Mouse (Mus musculus) embryonic facial prominence, embryonic 13.5 days (tissue): Measurements from ENCODE around the gene Klrb1f. TPM values are rescaled to one million over a fixed set of nuclear protein-coding genes. Genes with fewer than 3 reads are reported as not detected.
"Not testable (repeated sequence)": the region's sequence is repeated elsewhere in the genome, so short reads cannot be mapped to it uniquely, and the experiment has no call there.

Experiments
- ATAC-seq: fragments of 200-750 bp; cut with Nextera tagmentation; 2 replicates; pipeline ENCODE4 v1.8.0; 2017; ENCODE audit warnings: low read depth; ENCODE audit not compliant: insufficient number of reproducible peaks, insufficient read depth, low FRiP score, low TSS enrichment
- H3K27ac ChIP-seq: fragments of 300-500 bp; sonication (generic); 2 replicates; pipeline ENCODE4 v1.5.1; 2015; ENCODE audit warnings: moderate library complexity, mild to moderate bottlenecking, inconsistent platforms
- H3K27me3 ChIP-seq: fragments of 300-500 bp; sonication (generic); 2 replicates; pipeline ENCODE4 v1.6.1; 2015; ENCODE audit warnings: mild to moderate bottlenecking, inconsistent platforms
- H3K36me3 ChIP-seq: fragments of 300-500 bp; sonication (generic); 2 replicates; pipeline ENCODE4 v1.6.1; 2015; ENCODE audit warnings: mild to moderate bottlenecking, inconsistent platforms
- H3K4me1 ChIP-seq: fragments of 300-500 bp; sonication (generic); 2 replicates; pipeline ENCODE4 v1.6.1; 2015; ENCODE audit warnings: inconsistent platforms
- H3K4me2 ChIP-seq: fragments of 300-500 bp; sonication (generic); 2 replicates; pipeline ENCODE4 v1.6.1; 2015; ENCODE audit warnings: moderate library complexity, mild to moderate bottlenecking, inconsistent platforms
- H3K4me3 ChIP-seq: fragments of 300-500 bp; sonication (generic); 2 replicates; pipeline ENCODE4 v1.5.1; 2015; ENCODE audit warnings: mild to moderate bottlenecking, inconsistent platforms
- H3K9ac ChIP-seq: fragments of 300-500 bp; sonication (generic); 2 replicates; pipeline ENCODE4 v1.6.1; 2015; ENCODE audit warnings: mild to moderate bottlenecking, inconsistent platforms
- H3K9me3 ChIP-seq: fragments of 300-500 bp; sonication (generic); 2 replicates; pipeline ENCODE4 v1.6.1; 2016; ENCODE audit warnings: inconsistent platforms
- WGBS: fragments of 180-500 bp; shearing (Covaris S2); methylation state at CpG from one replicate; pipeline ENCODE4 v1.1.7; 2015; ENCODE audit warnings: mixed read lengths; 5-methylcytosine and 5-hydroxymethylcytosine counted together
- polyA plus RNA-seq: library from polyadenylated mRNA; unstranded; fragments of >200 nt; fragmentation: Nextera tagmentation; extraction: Ambion mirVana; gene quantifications from 2 replicates; pipeline ENCODE4 v1.2.1, GENCODE M21; 2015

Gene Klrb1f
- polyA plus RNA-seq: 0.72 TPM in 1 of 2 replicates, not detected in the other

DNA sequence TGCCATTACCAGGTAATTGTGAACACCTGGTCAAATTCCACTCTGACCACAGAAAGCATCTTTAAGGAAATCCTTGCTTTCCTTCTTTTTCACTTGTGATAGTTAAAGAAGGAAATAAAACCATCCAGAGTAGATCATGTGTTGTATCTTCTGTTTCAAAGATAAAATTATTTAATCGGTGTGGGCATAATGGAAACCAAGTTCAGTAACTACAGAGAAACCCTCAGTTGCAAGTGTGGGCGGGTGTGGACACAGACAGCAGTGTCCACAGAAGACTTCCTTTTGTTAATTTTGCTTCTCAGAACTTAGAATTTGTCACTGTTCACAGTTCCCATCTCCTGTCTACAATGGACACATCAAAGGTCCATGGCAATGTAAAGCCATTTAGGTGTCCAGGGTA lies at the start of gene Klrb1f:
TSS of gene Klrb1f (plus strand) at position 301 of the 400 bp plus-strand sequence.
- 73% methylated on average over 2 of the region's 2 CpGs for whole genome bisulfite sequencing

DNA sequence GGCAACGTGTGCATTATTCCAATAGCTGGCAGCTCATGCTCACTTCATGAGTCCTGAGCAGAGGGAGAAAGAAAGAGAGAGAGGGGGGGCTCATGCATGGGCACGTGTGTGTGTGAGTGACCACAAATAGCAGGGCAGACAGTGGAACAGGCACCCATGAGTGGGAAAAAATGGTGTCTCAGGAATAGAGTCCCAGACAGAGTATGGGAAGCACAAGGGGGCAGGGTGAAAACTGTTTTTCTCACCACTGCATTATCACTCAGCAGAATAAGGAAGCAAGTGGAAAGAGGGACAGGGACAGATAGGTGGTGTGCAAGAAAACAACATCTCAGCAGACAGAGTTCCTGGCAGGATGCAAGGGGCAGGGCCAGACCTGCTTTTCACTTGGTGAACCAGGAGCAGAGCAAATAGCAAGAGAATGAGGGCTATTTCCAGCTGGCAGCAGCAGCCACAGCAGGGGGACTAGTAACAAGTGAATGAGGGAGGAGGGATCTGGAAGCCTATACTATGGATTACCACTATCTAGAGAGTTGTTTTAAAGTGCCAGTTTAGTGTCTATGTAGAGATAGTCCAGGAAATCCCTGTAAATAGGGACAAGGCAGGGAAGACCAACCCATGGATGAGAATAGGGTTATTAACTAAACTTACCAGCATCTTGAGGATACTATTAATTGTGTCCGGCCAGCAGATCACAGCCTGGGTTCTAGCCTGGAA lies 49.5 kb upstream of the Klrb1f start:
- ATAC-seq: no peak
- H3K4me3 ChIP-seq: no peak overlapping the region
- no peaks in the 10 kb centered on the region for H3K9me3 ChIP-seq
- H3K4me2 ChIP-seq: peak overlapping the region; percentile 33
- H3K4me1 ChIP-seq: peaks cover 28% of the 10 kb centered on the region
- H3K9ac ChIP-seq: no peak overlapping the region
- no peaks in the 10 kb centered on the region for H3K36me3 ChIP-seq
- H3K27me3 ChIP-seq: no peaks in the 10 kb centered on the region
- 64% methylated on average over 3 of the region's 3 CpGs for WGBS
- H3K27ac ChIP-seq: no peak overlapping the region

More for the DNA sequence above, at the start of gene Klrb1f:
- Histone ChIP-seq H3K4me2 (no peak within 1 kb of the TSS), H3K4me3 (no peak within 1 kb of the TSS), H3K4me1 (peaks cover 6% of the 10 kb centered on the region), H3K9ac (no peak within 1 kb of the TSS), H3K27ac (no peak within 1 kb of the TSS), H3K36me3 (no peaks in the 10 kb centered on the region), H3K9me3 (no peaks in the 10 kb centered on the region), H3K27me3 (no peaks in the 10 kb centered on the region)
- no peak for ATAC-seq

DNA sequence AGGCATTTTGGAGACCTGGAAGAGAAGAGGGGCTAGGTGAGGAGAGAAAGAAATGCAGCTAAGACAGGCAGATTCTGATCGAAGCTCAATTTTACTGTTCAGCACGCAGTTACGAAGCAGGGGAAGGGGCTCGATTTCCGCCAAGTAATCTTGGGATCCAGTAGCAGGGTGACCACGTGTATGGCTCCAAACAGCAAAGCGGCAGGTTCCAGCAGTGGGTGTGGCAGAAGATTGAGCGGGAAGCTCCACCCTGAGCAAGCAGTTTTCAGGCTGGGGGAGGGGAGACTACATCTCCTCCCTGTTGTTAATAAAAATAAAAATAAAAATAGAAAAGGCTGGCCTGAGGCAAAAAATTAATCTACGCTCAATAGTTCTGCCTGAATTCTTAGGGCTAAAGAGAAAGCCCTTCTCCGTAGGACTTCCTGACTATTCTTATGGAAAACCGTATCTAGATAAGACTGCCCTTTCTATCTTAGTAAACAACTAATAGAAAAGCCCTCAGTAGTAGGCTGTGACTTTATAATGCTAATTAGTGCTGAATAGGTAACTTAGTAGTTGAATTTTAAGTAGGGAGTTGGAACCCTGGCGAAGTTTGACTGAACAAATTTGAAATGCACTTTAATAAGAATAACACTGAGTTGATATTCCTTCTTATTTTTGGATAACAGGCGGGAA lies 48.8 kb upstream of the Klrb1f start:
- no peaks in the 10 kb centered on the region for H3K27me3 ChIP-seq
- no peak for ATAC-seq
- no peaks in the 10 kb centered on the region for H3K36me3 ChIP-seq
- H3K4me2 ChIP-seq: peak overlapping the region; percentile 33
- no peak overlapping the region for H3K27ac ChIP-seq
- H3K9ac ChIP-seq: no peak overlapping the region
- no peak overlapping the region for H3K4me3 ChIP-seq
- peaks cover 28% of the 10 kb centered on the region for H3K4me1 ChIP-seq
- no peaks in the 10 kb centered on the region for H3K9me3 ChIP-seq
- 61% methylated on average over 13 of the region's 13 CpGs for WGBS

DNA sequence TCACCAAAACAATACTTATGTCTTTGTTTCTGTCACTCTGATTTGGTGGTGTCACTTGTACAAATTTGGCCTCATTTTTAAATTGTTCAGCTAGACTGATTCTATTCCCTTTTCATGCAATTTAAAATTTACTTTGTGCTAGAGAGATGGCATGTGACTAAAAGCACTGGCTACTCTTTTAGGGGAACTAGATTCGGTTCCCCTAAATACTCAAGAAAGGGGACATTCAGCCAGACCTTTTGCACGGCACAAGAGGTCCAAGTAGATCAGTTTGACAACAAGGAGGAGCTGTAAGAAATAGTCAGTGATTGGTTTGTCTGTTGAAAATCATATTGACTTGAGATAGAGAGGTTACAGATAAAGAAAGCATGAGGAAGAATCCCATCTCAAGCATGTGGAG lies 44.3 kb upstream of the Klrb1f start:
- Histone ChIP-seq H3K27ac (no peak overlapping the region), H3K9ac (no peak overlapping the region), H3K4me3 (no peak overlapping the region), H3K4me1 (peaks cover 6% of the 10 kb centered on the region; the same call in 1 of the 2 replicates), H3K36me3 (peaks cover 3% of the 10 kb centered on the region; the same call in 1 of the 2 replicates), H3K9me3 (no peaks in the 10 kb centered on the region), H3K4me2 (no peak overlapping the region), H3K27me3 (no peaks in the 10 kb centered on the region)
- 87% methylated on average over 2 of the region's 2 CpGs for WGBS
- no peak for ATAC-seq

DNA sequence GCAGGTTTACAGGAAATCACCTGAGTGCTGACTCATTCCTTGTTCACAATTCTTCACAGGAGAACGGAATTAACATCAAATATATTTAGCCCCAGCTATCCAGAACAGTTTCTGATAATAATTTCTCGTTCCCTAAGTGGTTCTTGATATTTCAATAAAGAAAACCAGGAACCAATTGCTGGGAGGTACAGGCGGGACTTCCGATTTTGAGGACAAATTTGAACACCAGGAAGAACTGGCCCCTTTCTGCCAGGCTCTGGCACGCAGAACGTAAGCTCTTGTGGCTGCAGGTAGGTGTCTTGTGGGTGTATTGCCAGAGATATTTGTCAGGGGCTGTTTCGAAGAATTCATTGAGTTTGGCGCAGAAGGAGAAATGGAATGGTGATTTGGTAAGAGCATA lies 37.1 kb upstream of the Klrb1f start:
- Histone ChIP-seq H3K27ac (no peak overlapping the region), H3K27me3 (no peaks in the 10 kb centered on the region), H3K36me3 (peaks cover 3% of the 10 kb centered on the region; the same call in 1 of the 2 replicates), H3K4me1 (no peaks in the 10 kb centered on the region), H3K9ac (no peak overlapping the region), H3K4me2 (no peak overlapping the region), H3K9me3 (no peaks in the 10 kb centered on the region), H3K4me3 (no peak overlapping the region)
- 87% methylated on average over 8 of the region's 8 CpGs for WGBS
- no peak for ATAC-seq

DNA sequence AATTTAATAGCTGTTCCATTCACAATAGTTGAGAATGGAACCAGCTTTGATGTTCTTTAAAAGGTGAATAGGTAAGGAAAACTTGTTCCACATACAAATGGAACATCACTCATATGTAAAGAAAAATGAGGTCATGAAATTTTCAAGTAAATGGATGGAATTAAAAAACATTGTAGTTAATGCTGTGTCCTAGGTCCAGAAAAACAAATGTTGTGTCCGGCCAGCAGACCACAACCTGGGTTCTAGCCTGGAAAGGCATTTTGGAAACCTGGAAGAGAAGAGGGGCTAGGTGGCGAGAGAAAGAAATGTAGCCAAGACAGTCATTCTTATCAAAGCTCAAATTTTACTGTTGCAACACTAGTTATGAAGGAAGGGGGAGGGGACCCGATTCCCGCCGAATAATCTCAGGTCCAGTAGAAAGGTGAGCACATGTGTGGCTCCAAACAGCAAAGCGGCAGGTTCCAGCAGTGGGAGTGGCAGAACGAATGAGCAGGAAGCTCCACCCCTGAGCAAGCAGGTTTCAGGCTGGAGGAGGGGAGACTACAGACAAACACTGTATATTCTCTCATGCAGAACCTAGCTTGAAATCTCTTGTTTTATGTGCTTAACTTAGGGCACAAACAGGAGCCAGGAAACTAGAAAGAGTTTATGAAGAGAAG lies 35.7 kb upstream of the Klrb1f start:
- not testable (repeated sequence) for H3K9me3 ChIP-seq, ATAC-seq, H3K27ac ChIP-seq, H3K9ac ChIP-seq, H3K4me3 ChIP-seq, H3K27me3 ChIP-seq, H3K4me2 ChIP-seq, H3K36me3 ChIP-seq, H3K4me1 ChIP-seq
- WGBS: 72% methylated on average over 7 of the region's 7 CpGs

DNA sequence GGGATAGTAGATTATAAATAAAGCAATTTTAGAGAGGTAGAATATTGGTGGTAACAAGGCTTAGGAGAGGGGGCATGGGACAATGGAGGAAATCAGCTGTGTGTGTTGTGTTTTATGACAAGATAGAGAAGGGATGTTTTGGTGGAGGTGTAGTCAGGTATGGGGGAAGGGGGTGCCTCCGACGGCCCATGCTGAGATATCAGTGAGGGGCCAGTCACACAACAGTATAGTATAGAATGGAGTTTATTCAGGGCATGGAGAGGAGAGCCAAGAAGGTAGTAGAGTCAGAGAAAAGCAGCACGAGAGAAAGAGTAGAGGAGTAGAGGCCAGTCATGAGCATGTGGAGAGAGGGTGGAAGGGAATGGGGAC lies 35.2 kb upstream of the Klrb1f start:
- Histone ChIP-seq H3K27me3 (no peaks in the 10 kb centered on the region), H3K9ac (no peak overlapping the region), H3K4me2 (no peak overlapping the region), H3K36me3 (peaks cover 3% of the 10 kb centered on the region; the same call in 1 of the 2 replicates), H3K4me3 (no peak overlapping the region), H3K4me1 (no peaks in the 10 kb centered on the region), H3K9me3 (no peaks in the 10 kb centered on the region), H3K27ac (no peak overlapping the region)
- 82% methylated on average over 3 of the region's 3 CpGs for WGBS
- ATAC-seq: no peak

DNA sequence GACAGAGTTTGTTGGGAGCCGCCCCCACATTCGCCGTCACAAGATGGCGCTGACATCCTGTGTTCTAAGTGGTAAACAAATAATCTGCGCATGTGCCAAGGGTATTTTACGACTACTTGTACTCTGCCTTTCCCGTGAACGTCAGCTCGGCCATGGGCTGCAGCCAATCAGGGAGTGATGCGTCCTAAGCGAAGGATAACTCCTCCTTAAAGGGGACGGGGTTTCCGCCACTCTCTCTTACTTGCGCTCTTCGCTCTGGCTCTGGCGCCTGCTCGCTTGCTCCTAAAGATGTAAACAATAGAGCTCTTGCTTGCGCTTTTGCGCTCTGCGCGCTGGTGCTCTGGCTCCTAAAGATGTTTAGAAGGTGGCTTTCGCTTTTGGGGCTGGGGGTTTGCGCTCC lies 33.7 kb upstream of the Klrb1f start:
- H3K9me3 ChIP-seq, H3K4me1 ChIP-seq, H3K27ac ChIP-seq, H3K4me3 ChIP-seq, ATAC-seq, H3K27me3 ChIP-seq, H3K9ac ChIP-seq, H3K36me3 ChIP-seq, H3K4me2 ChIP-seq: not testable (repeated sequence)
- WGBS: 97% methylated on average over 21 of the region's 23 CpGs

DNA sequence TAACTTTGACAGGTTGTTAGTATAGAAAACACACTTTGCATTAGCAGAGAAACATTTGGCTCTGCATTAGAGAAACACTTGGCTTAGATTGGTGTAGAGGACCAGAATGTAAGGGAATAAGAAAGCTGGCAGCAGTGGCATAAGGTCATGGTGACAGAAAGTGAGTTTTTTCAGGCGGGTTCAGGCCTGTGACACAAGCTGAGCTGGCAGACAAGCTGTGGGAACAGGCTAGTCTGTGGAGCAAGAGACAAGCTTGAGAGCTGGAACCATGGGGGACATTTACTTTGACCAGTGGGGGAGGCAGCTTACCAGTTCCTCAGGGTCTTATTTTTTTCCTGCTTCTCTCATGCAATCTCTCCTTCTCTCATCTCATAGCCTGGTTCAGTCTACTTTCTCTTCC lies 32.7 kb upstream of the Klrb1f start:
- no peak overlapping the region for H3K27ac ChIP-seq
- 79% methylated on average over 1 of the region's 1 CpGs for WGBS
- no peaks in the 10 kb centered on the region for H3K4me1 ChIP-seq
- no peaks in the 10 kb centered on the region for H3K9me3 ChIP-seq
- no peak overlapping the region for H3K4me2 ChIP-seq
- H3K27me3 ChIP-seq: no peaks in the 10 kb centered on the region
- no peak for ATAC-seq
- no peak overlapping the region for H3K9ac ChIP-seq
- no peak overlapping the region for H3K4me3 ChIP-seq
- H3K36me3 ChIP-seq: no peaks in the 10 kb centered on the region

DNA sequence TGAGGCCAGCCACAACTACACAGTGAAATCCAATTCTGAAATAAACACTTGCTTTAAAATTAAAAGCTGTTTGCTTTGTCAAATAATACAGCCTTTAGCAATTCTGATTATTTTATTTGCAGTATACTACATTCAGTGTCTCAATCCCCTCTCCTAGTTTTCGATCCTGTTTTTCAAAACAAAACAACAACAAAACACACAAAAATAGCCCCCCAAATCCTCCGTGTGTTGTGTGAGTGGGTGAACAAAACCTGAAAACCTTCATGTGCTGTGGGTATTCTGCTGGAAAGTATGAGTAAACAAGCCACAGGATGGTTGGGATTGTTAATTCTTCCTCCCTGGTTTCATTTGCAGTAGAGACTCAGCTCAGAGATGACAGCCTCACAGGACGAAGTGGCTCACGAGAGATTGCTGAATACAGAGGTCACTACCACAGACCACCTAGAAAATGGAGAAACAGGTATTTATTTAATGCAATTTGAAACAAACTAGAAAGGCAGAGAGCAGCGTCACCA lies 31.9 kb upstream of the Klrb1f start:
- 65% methylated on average over 5 of the region's 5 CpGs for WGBS
- Histone ChIP-seq H3K36me3 (no peaks in the 10 kb centered on the region), H3K4me2 (no peak overlapping the region), H3K27ac (0 out of 2 replicates have a peak overlapping the region, but pooled peaks have one; percentile 33), H3K4me3 (no peak overlapping the region), H3K27me3 (no peaks in the 10 kb centered on the region), H3K4me1 (no peaks in the 10 kb centered on the region), H3K9me3 (no peaks in the 10 kb centered on the region), H3K9ac (no peak overlapping the region)
- no peak for ATAC-seq

DNA sequence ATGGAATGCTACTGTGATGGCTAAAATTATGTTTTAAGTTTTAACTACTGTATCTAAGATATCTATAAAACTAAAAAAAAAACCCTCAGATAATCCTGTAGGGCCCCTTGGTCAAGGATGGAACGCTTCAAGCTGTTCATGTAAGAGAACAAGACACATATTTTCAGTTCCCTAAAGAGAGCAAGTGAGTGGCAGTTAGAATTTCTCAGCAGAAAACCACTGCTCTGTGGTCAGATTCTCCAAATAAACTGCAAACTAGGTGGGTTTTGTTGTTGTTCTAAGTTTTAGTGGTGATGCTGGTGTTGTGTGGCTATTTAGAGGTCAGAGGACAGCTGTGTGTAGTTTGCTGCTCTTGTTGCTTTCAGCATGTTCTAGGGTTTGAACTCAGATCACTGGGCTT lies 31.3 kb upstream of the Klrb1f start:
- H3K27me3 ChIP-seq: no peaks in the 10 kb centered on the region
- H3K27ac ChIP-seq: no peak overlapping the region; the same call in 1 of the 2 replicates
- H3K36me3 ChIP-seq: no peaks in the 10 kb centered on the region
- H3K9ac ChIP-seq: no peak overlapping the region
- H3K4me2 ChIP-seq: no peak overlapping the region
- H3K4me3 ChIP-seq: no peak overlapping the region
- H3K4me1 ChIP-seq: no peaks in the 10 kb centered on the region
- no peak for ATAC-seq
- H3K9me3 ChIP-seq: no peaks in the 10 kb centered on the region
- WGBS: 64% methylated on average over 1 of the region's 1 CpGs
